Comparison of ENCODE assay signal across 7 mouse cellular contexts in the genomic region with DNA sequence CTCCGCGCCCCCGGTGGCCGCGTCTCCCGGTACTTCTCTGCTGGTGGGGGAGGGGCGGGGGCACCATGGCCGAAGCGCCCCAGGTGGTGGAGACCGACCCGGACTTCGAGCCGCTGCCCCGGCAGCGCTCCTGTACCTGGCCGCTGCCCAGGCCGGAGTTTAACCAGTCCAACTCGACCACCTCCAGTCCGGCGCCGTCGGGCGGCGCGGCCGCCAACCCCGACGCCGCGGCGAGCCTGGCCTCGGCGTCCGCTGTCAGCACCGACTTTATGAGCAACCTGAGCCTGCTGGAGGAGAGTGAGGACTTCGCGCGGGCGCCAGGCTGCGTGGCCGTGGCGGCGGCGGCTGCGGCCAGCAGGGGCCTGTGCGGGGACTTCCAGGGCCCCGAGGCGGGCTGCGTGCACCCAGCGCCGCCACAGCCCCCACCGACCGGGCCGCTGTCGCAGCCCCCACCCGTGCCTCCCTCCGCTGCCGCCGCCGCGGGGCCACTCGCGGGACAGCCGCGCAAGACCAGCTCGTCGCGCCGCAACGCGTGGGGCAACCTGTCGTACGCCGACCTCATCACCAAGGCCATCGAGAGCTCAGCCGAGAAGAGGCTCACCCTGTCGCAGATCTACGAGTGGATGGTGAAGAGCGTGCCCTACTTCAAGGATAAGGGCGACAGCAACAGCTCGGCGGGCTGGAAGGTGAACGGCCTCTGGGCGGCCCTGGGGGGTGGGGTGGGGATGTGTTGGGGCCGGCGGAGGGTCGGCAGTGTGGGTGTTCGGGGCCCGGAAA. TPM values are rescaled to one million over a fixed set of nuclear protein-coding genes. Genes with fewer than 3 reads are reported as not detected.
DNase-seq lines count a peak whose midpoint lies in the region; ATAC-seq lines count a peak whose summit lies in the region.

No protein-coding gene starts in this region.

- H3K4me3 ChIP-seq in embryonic facial prominence, embryonic 14.5 days (ENCODE audit: low read depth, low read length), result peak overlapping the region; percentile 93
- peak overlapping the region; percentile 89 for H3K4me3 ChIP-seq in heart, embryonic 15.5 days
- peak overlapping the region; percentile 98 for H3K4me3 ChIP-seq in megakaryocyte, embryonic 14.5 days (replicated peaks)

- peaks cover 14% of the 10 kb centered on the region for H3K27me3 ChIP-seq in embryonic facial prominence, embryonic 14.5 days (replicated peaks; ENCODE audit: control insufficient read depth, insufficient read depth, low read length)
- 0 out of 2 replicates have a peak, but pooled peaks cover 12% of the 10 kb centered on the region for H3K27me3 ChIP-seq in heart, embryonic 15.5 days
- H3K27me3 ChIP-seq in megakaryocyte, embryonic 14.5 days (replicated peaks), result peaks cover 23% of the 10 kb centered on the region

- peak overlapping the region; percentile 83 for H3K9ac ChIP-seq in embryonic facial prominence, embryonic 14.5 days (ENCODE audit: low read depth, low read length)
- peak overlapping the region; percentile 88 for H3K9ac ChIP-seq in heart, embryonic 15.5 days

- peak overlapping the region; percentile 86 for H3K27ac ChIP-seq in embryonic facial prominence, embryonic 14.5 days (replicated peaks; ENCODE audit: low read depth, low read length)
- peak overlapping the region; percentile 96 for H3K27ac ChIP-seq in heart, embryonic 15.5 days

- no peaks in the 10 kb centered on the region for H3K36me3 ChIP-seq in embryonic facial prominence, embryonic 14.5 days (ENCODE audit: control insufficient read depth, insufficient read depth, low read length)
- H3K36me3 ChIP-seq in heart, embryonic 15.5 days, result no peaks in the 10 kb centered on the region
- no peaks in the 10 kb centered on the region for H3K36me3 ChIP-seq in megakaryocyte, embryonic 14.5 days (replicated peaks; ENCODE audit: low read length)

- peak; percentile 3; the same call in 1 of the 2 replicates for ATAC-seq in embryonic facial prominence, embryonic 14.5 days (ENCODE audit: low read depth)
- peak; percentile 34 for ATAC-seq in heart, embryonic 15.5 days (replicated peaks; ENCODE audit: insufficient number of reproducible peaks, insufficient read depth, low FRiP score, low read depth)

- WGBS in embryonic facial prominence, embryonic 14.5 days, result 2% methylated on average over 37 of the region's 89 CpGs
- WGBS in heart, embryonic 15.5 days, result under 1% methylated on average over 82 of the region's 89 CpGs

- peak overlapping the region; percentile 95 for H3K4me2 ChIP-seq in embryonic facial prominence, embryonic 14.5 days (ENCODE audit: low read depth, low read length)
- peak overlapping the region; percentile 96 for H3K4me2 ChIP-seq in heart, embryonic 15.5 days

- peak; percentile 32 to 41 for DNase-seq in CD8-positive naive resting alpha-beta T cell, adult 2 months (ENCODE audit: low read depth in 2 of 2, low spot score in 2 of 2)
- DNase-seq in adrenal gland, postnatal 10 days, result peak; percentile 73
- no peak for DNase-seq in embryonic facial prominence, embryonic 14.5 days (ENCODE audit: low spot score)
- DNase-seq in kidney, postnatal 14 days, result peak; percentile 83
- DNase-seq in spleen, postnatal 10 days (ENCODE audit: low spot score in 2 of 2), result peak; percentile 34 to 58

- H3K4me1 ChIP-seq in embryonic facial prominence, embryonic 14.5 days (ENCODE audit: control insufficient read depth, insufficient read depth, low read length), result peaks cover 13% of the 10 kb centered on the region
- H3K4me1 ChIP-seq in heart, embryonic 15.5 days (replicated peaks), result peaks cover 18% of the 10 kb centered on the region
- peaks cover 40% of the 10 kb centered on the region for H3K4me1 ChIP-seq in megakaryocyte, embryonic 14.5 days

- no peaks in the 10 kb centered on the region for H3K9me3 ChIP-seq in embryonic facial prominence, embryonic 14.5 days (ENCODE audit: control insufficient read depth, low read length)
- H3K9me3 ChIP-seq in heart, embryonic 15.5 days (replicated peaks), result no peaks in the 10 kb centered on the region
- H3K9me3 ChIP-seq in megakaryocyte, embryonic 14.5 days, result no peaks in the 10 kb centered on the region

RNA-seq across cellular contexts. Expression of gene Foxo1, which starts 0.8 kb away (rescaled TPM):
- 10 to 100 TPM; 25.9 to 42.2 TPM for total RNA-seq in adrenal gland, postnatal 10 days (2021)
- 8.2 and 9.0 TPM in 2 replicates for polyA plus RNA-seq in embryonic facial prominence, embryonic 14.5 days (2014; fragmentation: Nextera tagmentation; extraction: Ambion mirVana)
- polyA plus RNA-seq in heart, embryonic 15.5 days (2015; fragmentation: Nextera tagmentation; extraction: Ambion mirVana), result 5.4 and 7.1 TPM in 2 replicates
- polyA plus RNA-seq in megakaryocyte, embryonic 14.5 days (2012; ENCODE audit: insufficient read depth, low replicate concordance), result 1.1 and 1.9 TPM in 2 replicates
